Mouse (Mus musculus) cerebellum, adult 18-20 months (tissue): ENCODE measurements around the gene Gm525.
"Not testable (repeated sequence)": the region's sequence is repeated elsewhere in the genome, so short reads cannot be mapped to it uniquely, and the experiment has no call there.

Experiments used
- DNase-seq, 2 experiments: peaks; one replicate each; pipeline ENCODE4 v3.0.0; 2021

Gm525 gene

GRCm38 (mm10) chr11:89064312-89064711 lies 9.3 kb upstream of the Gm525 start:
- no peak for DNase-seq

- DNase-seq = no peak
These were observed 8.3 kb upstream of the Gm525 start for GRCm38 (mm10) chr11:89065297-89065696.

- DNase-seq = no peak
These were observed 7.5 kb upstream of the Gm525 start for GRCm38 (mm10) chr11:89066126-89066525.

- DNase-seq = no peak
These were observed 6.9 kb upstream of the Gm525 start, which contains the start of gene Dgke for GRCm38 (mm10) chr11:89066750-89067149. Gene Dgke, minus strand, starts transcription at chr11:89066850.

- no peak for DNase-seq
These were observed 6.3 kb upstream of the Gm525 start for GRCm38 (mm10) chr11:89067301-89067822.

GRCm38 (mm10) chr11:89067871-89068490 lies 5.7 kb upstream of the Gm525 start:
- no peak for DNase-seq

- no peak for DNase-seq
These were observed 5.0 kb upstream of the Gm525 start for GRCm38 (mm10) chr11:89068649-89069048.

- peak; percentile 54 to 73 for DNase-seq
These were observed 4.3 kb upstream of the Gm525 start for GRCm38 (mm10) chr11:89069303-89069702.

- DNase-seq = no peak
These were observed 2.1 kb upstream of the Gm525 start for GRCm38 (mm10) chr11:89071522-89071921.

GRCm38 (mm10) chr11:89074783-89075413 lies 1.3 kb downstream of the Gm525 start:
- no peak for DNase-seq

GRCm38 (mm10) chr11:89076370-89076821 lies 2.8 kb downstream of the Gm525 start:
- DNase-seq = no peak

- no peak for DNase-seq
These were observed 4.0 kb downstream of the Gm525 start for GRCm38 (mm10) chr11:89077601-89078000.

- no peak for DNase-seq
These were observed 4.7 kb downstream of the Gm525 start for GRCm38 (mm10) chr11:89078305-89078704.

- peak; percentile 89 to 91 for DNase-seq
These were observed 5.5 kb downstream of the Gm525 start for GRCm38 (mm10) chr11:89078996-89079680.

- DNase-seq = not testable (repeated sequence)
These were observed 8.3 kb downstream of the Gm525 start for GRCm38 (mm10) chr11:89081906-89082305.

- DNase-seq = not testable (repeated sequence)
These were observed 9.1 kb downstream of the Gm525 start for GRCm38 (mm10) chr11:89082691-89083090.

GRCm38 (mm10) chr11:89084601-89085000 lies 11.0 kb downstream of the Gm525 start:
- peak; percentile 49 to 52 for DNase-seq

- DNase-seq = no peak
These were observed 12.7 kb downstream of the Gm525 start for GRCm38 (mm10) chr11:89086208-89086809.

- DNase-seq = no peak
These were observed 15.1 kb downstream of the Gm525 start for GRCm38 (mm10) chr11:89088754-89089153.

- DNase-seq = not testable (repeated sequence)
These were observed 16.7 kb downstream of the Gm525 start for GRCm38 (mm10) chr11:89090359-89090758.

GRCm38 (mm10) chr11:89092714-89093113 lies 19.1 kb downstream of the Gm525 start:
- no peak for DNase-seq

- no peak for DNase-seq
These were observed 21.7 kb downstream of the Gm525 start for GRCm38 (mm10) chr11:89095306-89095705.

GRCm38 (mm10) chr11:89097292-89097691 lies 23.7 kb downstream of the Gm525 start:
- not testable (repeated sequence) for DNase-seq
